1 mouse cellular context compared by ENCODE assay signal in the genomic region with DNA sequence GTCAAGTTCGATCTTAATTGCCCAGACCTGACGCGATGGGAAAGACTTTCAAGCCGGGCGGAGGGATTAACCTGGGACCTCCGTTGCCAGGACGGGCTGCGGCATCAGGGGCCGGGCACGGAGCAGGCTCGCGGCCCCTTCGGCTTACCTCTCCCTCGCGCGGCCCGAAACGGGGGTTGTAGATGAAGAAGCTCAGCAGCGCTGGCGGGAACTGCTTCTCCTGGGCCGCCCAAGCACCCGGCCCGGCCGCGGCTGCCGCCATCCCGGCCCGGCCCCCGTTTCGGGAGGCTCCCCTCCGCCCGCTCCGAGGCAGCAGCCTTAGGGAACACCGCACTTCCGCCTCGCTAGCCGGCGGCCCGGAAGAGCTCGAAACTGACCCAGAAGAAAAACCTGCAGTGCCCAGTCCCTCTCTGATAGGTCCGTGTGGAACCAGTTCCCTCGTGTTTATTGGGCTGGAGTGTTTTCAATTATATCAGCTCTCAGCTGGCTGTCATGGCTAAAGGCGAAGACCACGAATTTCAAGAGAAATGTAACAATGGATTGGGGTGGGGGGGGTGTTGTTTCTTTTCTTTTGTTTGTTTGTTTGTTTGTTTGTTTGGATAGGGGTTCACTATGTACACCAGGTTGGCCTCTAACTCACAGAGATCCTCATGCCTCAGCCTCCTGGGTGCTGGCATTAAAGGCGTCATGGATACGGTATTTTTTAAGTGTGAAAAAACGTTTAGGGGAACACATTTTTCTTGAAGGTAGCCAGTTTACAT.
TF ChIP-seq lines count a peak whose summit lies in the region.

A gene (minus strand): TSS at position 327 of the 761 bp plus-strand sequence.

TF ChIP-seq in CH12.LX, 34 proteins besides CTCF, POLR2A, EP300 and RAD21 (continued from another document):
- TF ChIP-seq MEF2A (IDR thresholded peaks at IDR 0.05; ENCODE audit: borderline replicate concordance, low read depth, low read length) (peak; percentile 73), PAX5 (IDR thresholded peaks at IDR 0.05; ENCODE audit: low read length) (no peak), JUN (IDR thresholded peaks at IDR 0.05; ENCODE audit: insufficient read depth, low read depth, low read length) (no peak), MAX (IDR thresholded peaks at IDR 0.05; ENCODE audit: low read length) (peak; percentile 80), IRF4 (IDR thresholded peaks at IDR 0.05; ENCODE audit: low read depth, low read length) (peak; percentile 80), MAFK (IDR thresholded peaks at IDR 0.05; ENCODE audit: insufficient replicate concordance, low read length) (no peak), RCOR1 (conservative IDR thresholded peaks at IDR 0.05; ENCODE audit: low read depth, low read length) (peak; percentile 71; the same call in 1 of the 2 replicates), ZKSCAN1 (IDR thresholded peaks at IDR 0.05; ENCODE audit: borderline replicate concordance, low read depth, low read length) (no peak), CHD1 (IDR thresholded peaks at IDR 0.05; ENCODE audit: low read depth, low read length) (no peak), UBTF (IDR thresholded peaks at IDR 0.05; ENCODE audit: low read depth, low read length) (no peak), ZNF384 (IDR thresholded peaks at IDR 0.05; ENCODE audit: low read depth, low read length) (no peak), NRF1 (IDR thresholded peaks at IDR 0.05; ENCODE audit: low read depth, low read length) (peak; percentile 39; the same call in 1 of the 2 replicates), BHLHE40 (IDR thresholded peaks at IDR 0.05; ENCODE audit: low read depth, low read length) (no peak), MYC (IDR thresholded peaks at IDR 0.05; ENCODE audit: low read depth, low read length) (0 out of 2 replicates have a peak, but pooled peaks have one; percentile 52), ZC3H11A (IDR thresholded peaks at IDR 0.05; ENCODE audit: low read depth, low read length) (no peak), ELF1 (IDR thresholded peaks at IDR 0.05; ENCODE audit: low read depth, low read length) (peak; percentile 99), USF2 (conservative IDR thresholded peaks at IDR 0.05; ENCODE audit: low read depth, low read length) (no peak), CHD2 (IDR thresholded peaks at IDR 0.05; ENCODE audit: low read length) (peak; percentile 97), TCF12 (IDR thresholded peaks at IDR 0.05; ENCODE audit: low read depth, low read length) (peak; percentile 85), ETS1 (conservative IDR thresholded peaks at IDR 0.05; ENCODE audit: low read depth, low read length) (peak; percentile 48; the same call in 1 of the 2 replicates), NELFE (IDR thresholded peaks at IDR 0.05; ENCODE audit: low read depth, low read length) (peak; percentile 50; the same call in 1 of the 2 replicates)
